Comparison of ENCODE assay signal across 9 mouse cellular contexts in genomic region chr12:70192267-70192727, GRCm38 (mm10). TPM values are rescaled to one million over a fixed set of nuclear protein-coding genes. Genes with fewer than 3 reads are reported as not detected.
DNase-seq lines count a peak whose midpoint lies in the region; ATAC-seq lines count a peak whose summit lies in the region.
"Had no signal": no experiment of that assay in that cellular context is flagged by ENCODE, and none has a peak within 500 bp of the region (broad histone marks: within the 10 kb centered on the region; RNA-seq: fewer than 3 reads in every experiment).

No protein-coding gene starts in this region.

- peak; percentile 13 to 16 for DNase-seq in frontal cortex, postnatal 36 days (ENCODE audit: low spot score in 2 of 2)
- no peak for DNase-seq in frontal cortex, postnatal 14 days (ENCODE audit: low spot score in 2 of 2)
- DNase-seq in right cerebral cortex, adult 18-20 months, result peak; percentile 19
- DNase-seq in right cerebral cortex, postnatal 25 days, result no peak
- no peak for DNase-seq in lung, postnatal 25 days (ENCODE audit: low spot score)

- peak overlapping the region; percentile 43 for H3K9ac ChIP-seq in hindbrain, embryonic 15.5 days
- peak overlapping the region; percentile 32 for H3K9ac ChIP-seq in midbrain, embryonic 16.5 days (ENCODE audit: low read depth, low read length)

- H3K27me3 ChIP-seq in hindbrain, embryonic 15.5 days, result no peaks in the 10 kb centered on the region
- no peaks in the 10 kb centered on the region for H3K27me3 ChIP-seq in midbrain, embryonic 16.5 days (ENCODE audit: control insufficient read depth, insufficient read depth, low read depth, low read length)
- H3K27me3 ChIP-seq: CH12.LX had no signal

- peak overlapping the region; percentile 56 for H3K4me2 ChIP-seq in hindbrain, embryonic 15.5 days
- peak overlapping the region; percentile 44 for H3K4me2 ChIP-seq in midbrain, embryonic 16.5 days (ENCODE audit: low read length)

- H3K27ac ChIP-seq in hindbrain, embryonic 15.5 days (replicated peaks), result peak overlapping the region; percentile 63
- peak overlapping the region; percentile 9 for H3K27ac ChIP-seq in midbrain, embryonic 16.5 days (ENCODE audit: low read length)

- H3K36me3 ChIP-seq in hindbrain, embryonic 15.5 days, result no peaks in the 10 kb centered on the region
- no peaks in the 10 kb centered on the region for H3K36me3 ChIP-seq in midbrain, embryonic 16.5 days (ENCODE audit: control insufficient read depth, insufficient read depth, low read length)

- H3K4me1 ChIP-seq in hindbrain, embryonic 15.5 days (replicated peaks), result peaks cover 6% of the 10 kb centered on the region; the same call in 1 of the 2 replicates
- no peaks in the 10 kb centered on the region for H3K4me1 ChIP-seq in midbrain, embryonic 16.5 days (ENCODE audit: control insufficient read depth, insufficient read depth, low read length)

- H3K9me3 ChIP-seq in hindbrain, embryonic 15.5 days, result no peaks in the 10 kb centered on the region
- H3K9me3 ChIP-seq in midbrain, embryonic 16.5 days (replicated peaks; ENCODE audit: control insufficient read depth, low read length, poor library complexity, severe bottlenecking), result no peaks in the 10 kb centered on the region

- peak; percentile 78 for ATAC-seq in hindbrain, embryonic 15.5 days (ENCODE audit: low FRiP score, low read depth)
- ATAC-seq in midbrain, embryonic 16.5 days, result peak; percentile 78
- ATAC-seq in megakaryocyte progenitor cell, adult 5-6 weeks (replicated peaks; ENCODE audit: poor library complexity), result no peak

- peak overlapping the region; percentile 35 for H3K4me3 ChIP-seq in hindbrain, embryonic 15.5 days
- peak overlapping the region; percentile 33 for H3K4me3 ChIP-seq in midbrain, embryonic 16.5 days (ENCODE audit: low read depth, low read length)

- 20% methylated on average over 19 of the region's 19 CpGs for WGBS in hindbrain, embryonic 15.5 days
- 20% methylated on average over 19 of the region's 19 CpGs for WGBS in midbrain, embryonic 16.5 days

RNA-seq across cellular contexts. Expression of gene Abhd12b, which starts 38.4 kb away (rescaled TPM):
- 0.17 TPM in 1 of 2 replicates, not detected in the other for polyA plus RNA-seq in hindbrain, embryonic 15.5 days (2015; fragmentation: Nextera tagmentation; extraction: Ambion mirVana)
- 0.16 and 0.25 TPM in 2 replicates for polyA plus RNA-seq in midbrain, embryonic 16.5 days (2015; fragmentation: Nextera tagmentation; extraction: Ambion mirVana)
- not detected in 2 replicates for total RNA-seq in megakaryocyte progenitor cell, adult 5-6 weeks (2015)
- total RNA-seq in megakaryocyte progenitor cell, adult 5-6 weeks (2017), result not detected in 2 replicates
- total RNA-seq: CH12.LX had no signal

RNA-seq across cellular contexts. Expression of gene Pygl, which starts 39.0 kb away (rescaled TPM):
- polyA plus RNA-seq in hindbrain, embryonic 15.5 days (2015; fragmentation: Nextera tagmentation; extraction: Ambion mirVana), result 9.3 and 10.8 TPM in 2 replicates
- 8.0 and 8.9 TPM in 2 replicates for polyA plus RNA-seq in midbrain, embryonic 16.5 days (2015; fragmentation: Nextera tagmentation; extraction: Ambion mirVana)
- total RNA-seq in megakaryocyte progenitor cell, adult 5-6 weeks (2015), result 49.7 and 62.0 TPM in 2 replicates
- 112 and 130 TPM in 2 replicates for total RNA-seq in megakaryocyte progenitor cell, adult 5-6 weeks (2017)

Comparison
In these comparisons a context has a peak if more than half of its experiments do, and no peak if none do; other contexts are left out.
1. DNase-seq: peak in frontal cortex, postnatal 36 days (2 of 2) and right cerebral cortex, adult 18-20 months (single experiment); none in frontal cortex, postnatal 14 days (0 of 2), right cerebral cortex, postnatal 25 days (single experiment) and lung, postnatal 25 days (single experiment).